8 mouse cellular contexts compared by ENCODE assay signal in the genomic region with DNA sequence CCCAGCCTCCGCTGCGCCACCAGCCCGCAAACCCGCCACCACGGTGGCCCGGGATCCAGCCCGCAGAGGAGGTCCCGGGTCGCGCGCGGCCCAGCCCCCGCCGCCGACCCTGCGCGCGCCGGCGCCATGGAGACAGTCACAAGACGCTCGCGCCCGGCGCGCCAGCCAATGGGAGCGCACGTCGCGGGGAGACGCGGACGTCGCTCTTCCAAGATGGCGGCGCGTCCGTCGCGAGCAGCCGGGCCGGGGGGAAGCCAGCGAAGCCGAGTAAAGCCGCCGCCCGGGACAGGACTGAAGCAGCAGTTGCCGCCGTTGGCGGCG. TPM values are rescaled to one million over a fixed set of nuclear protein-coding genes. Genes with fewer than 3 reads are reported as not detected.
A peak's percentile ranks its signal among the peaks of the same experiment; 100 is the strongest.
DNase-seq lines count a peak whose midpoint lies in the region; ATAC-seq and TF ChIP-seq lines count a peak whose summit lies in the region.

A gene (plus strand): TSS at position 188 of the 321 bp plus-strand sequence.

- intact Hi-C loops in gastrocnemius, adult 2 months (cut with DNase I) = loop anchor here (5.0 kb wide), 1 partner anchor 50 kb away; no protein-coding TSS in a partner anchor

- H3K9me3 ChIP-seq in hindbrain, postnatal 0 days (ENCODE audit: low read length) = no peaks in the 10 kb centered on the region

- H3K27ac ChIP-seq in gastrocnemius, adult 2 months = peak within 1 kb of the TSS; percentile 98
- peak within 1 kb of the TSS; percentile 97 for H3K27ac ChIP-seq in hindbrain, postnatal 0 days

- H3K4me2 ChIP-seq in hindbrain, postnatal 0 days (ENCODE audit: low read depth, low read length) = peak within 1 kb of the TSS; percentile 81

- peak within 1 kb of the TSS; percentile 89 for H3K4me3 ChIP-seq in gastrocnemius, adult 2 months
- H3K4me3 ChIP-seq in hindbrain, postnatal 0 days (ENCODE audit: low read length) = peak within 1 kb of the TSS; percentile 98

- ATAC-seq in hindbrain, postnatal 0 days = peak; percentile 99
- ATAC-seq in megakaryocyte, adult 5-6 weeks (ENCODE audit: poor library complexity, severe bottlenecking) = peak; percentile 84

- peak; percentile 96 for DNase-seq in ZHBTc4 (ENCODE audit: low read depth, low spot score)
- peak; percentile 75 to 88 for DNase-seq in cerebellum, postnatal 4 days (ENCODE audit: low spot score in 2 of 2)
- peak; percentile 95 for DNase-seq in gastrocnemius, adult 2 months
- DNase-seq in hindbrain, postnatal 0 days (ENCODE audit: low spot score) = peak; percentile 98
- peak; percentile 66 to 90 for DNase-seq in left cerebral cortex, adult 8-10 months (ENCODE audit: low spot score in 2 of 2)
- DNase-seq in right cerebral cortex, adult 18-20 months = peak; percentile 92
- peak; percentile 63 for DNase-seq in urinary bladder, postnatal 10 days (ENCODE audit: low spot score)

- no peak for TF ChIP-seq CTCF in gastrocnemius, adult 2 months (IDR thresholded peaks at IDR 0.05)
- no peak for TF ChIP-seq CTCF in hindbrain, postnatal 0 days (IDR thresholded peaks at IDR 0.05; ENCODE audit: low read depth)

- H3K4me1 ChIP-seq in hindbrain, postnatal 0 days (ENCODE audit: insufficient read depth, low read length) = peaks cover 15% of the 10 kb centered on the region

- H3K9ac ChIP-seq in hindbrain, postnatal 0 days (replicated peaks; ENCODE audit: low read length) = peak within 1 kb of the TSS; percentile 90

- WGBS in hindbrain, postnatal 0 days = under 1% methylated on average over 51 of the region's 51 CpGs

- no peaks in the 10 kb centered on the region for H3K36me3 ChIP-seq in hindbrain, postnatal 0 days (ENCODE audit: insufficient read depth, low read length)

- H3K27me3 ChIP-seq in hindbrain, postnatal 0 days (ENCODE audit: insufficient read depth, low read length) = no peaks in the 10 kb centered on the region

RNA-seq across cellular contexts. Expression of the gene that starts here (rescaled TPM):
- total RNA-seq in gastrocnemius, adult 2 months (2021) = 10 to 100 TPM; 41.2 to 56.3 TPM
- 17.6 and 18.0 TPM in 2 replicates for total RNA-seq in hindbrain, postnatal 0 days (2014; rRNA removed)
- 22.6 and 23.0 TPM in 2 replicates for polyA plus RNA-seq in hindbrain, postnatal 0 days (2015; fragmentation: Nextera tagmentation; extraction: Ambion mirVana)
- total RNA-seq in left cerebral cortex, adult 8-10 months (2022) = 10 to 100 TPM; 58.0 to 70.9 (median 62.4) TPM
- 24.5 and 26.1 TPM in 2 replicates for total RNA-seq in megakaryocyte, adult 5-6 weeks (2015)
- 37.8 and 38.5 TPM in 2 replicates for total RNA-seq in megakaryocyte, adult 5-6 weeks (2017)

Comparison
In these comparisons a context has a peak if more than half of its experiments do, and no peak if none do; other contexts are left out.
1. Peak in every context shown above with its lines: DNase-seq, ATAC-seq, H3K4me3 ChIP-seq and H3K27ac ChIP-seq.